21 mouse cellular contexts compared by ENCODE assay signal in genomic region chr11:96639805-96640204, GRCm38 (mm10).
DNase-seq lines count a peak whose midpoint lies in the region; ATAC-seq and TF ChIP-seq lines count a peak whose summit lies in the region.
"Had no signal": no experiment of that assay in that cellular context is flagged by ENCODE, and none has a peak within 500 bp of the region (broad histone marks: within the 10 kb centered on the region; RNA-seq: fewer than 3 reads in every experiment).

No protein-coding gene starts in this region.

- peak; percentile 43 for DNase-seq in kidney, adult 2 months
- DNase-seq in kidney, postnatal 14 days = peak; percentile 35
- no peak for DNase-seq in cerebellum, postnatal 25 days
- DNase-seq in thymus, postnatal 36 days = no peak
- DNase-seq in neural tube, embryonic 10.5 days (ENCODE audit: extremely low spot score, low spot score) = no peak
- DNase-seq: adrenal gland, postnatal 14 days; B cell, adult 2 months; cerebellum, adult 11-12 months; cerebellum, adult 9-10 months; cerebellum, postnatal 36 days; forebrain, postnatal 0 days; gastrocnemius, postnatal 25 days had no signal

- no peak overlapping the region for H3K4me3 ChIP-seq in intestine, embryonic 16.5 days (ENCODE audit: low read length)
- no peak overlapping the region for H3K4me3 ChIP-seq in intestine, postnatal 0 days (ENCODE audit: low read depth, low read length)
- H3K4me3 ChIP-seq in kidney, adult 2 months (ENCODE audit: insufficient read depth, low read depth, low read length) = no peak overlapping the region
- H3K4me3 ChIP-seq: embryonic facial prominence, embryonic 10.5 days; forebrain, embryonic 13.5 days; heart, embryonic 12.5 days; hindbrain, embryonic 10.5 days; hindbrain, embryonic 15.5 days had no signal

- H3K36me3 ChIP-seq in intestine, embryonic 16.5 days (ENCODE audit: control insufficient read depth, insufficient read depth, low read length) = no peaks in the 10 kb centered on the region
- no peaks in the 10 kb centered on the region for H3K36me3 ChIP-seq in intestine, postnatal 0 days (ENCODE audit: control insufficient read depth, insufficient read depth)
- H3K36me3 ChIP-seq in kidney, adult 2 months (ENCODE audit: control insufficient read depth, insufficient read depth, low read length) = no peaks in the 10 kb centered on the region
- H3K36me3 ChIP-seq: embryonic facial prominence, embryonic 10.5 days; heart, embryonic 12.5 days; hindbrain, embryonic 10.5 days; hindbrain, embryonic 15.5 days had no signal

- no peak overlapping the region for H3K4me2 ChIP-seq in intestine, embryonic 16.5 days (ENCODE audit: low read depth, low read length)
- H3K4me2 ChIP-seq in intestine, postnatal 0 days (replicated peaks; ENCODE audit: low read depth) = no peak overlapping the region
- H3K4me2 ChIP-seq: forebrain, embryonic 13.5 days; heart, embryonic 12.5 days; hindbrain, embryonic 15.5 days had no signal

- TF ChIP-seq POLR2A in kidney, adult 2 months (IDR thresholded peaks at IDR 0.05; ENCODE audit: low read depth, low read length) = no peak

- no peaks in the 10 kb centered on the region for H3K9me3 ChIP-seq in intestine, embryonic 16.5 days (ENCODE audit: control insufficient read depth, low read length)
- no peaks in the 10 kb centered on the region for H3K9me3 ChIP-seq in intestine, postnatal 0 days (ENCODE audit: control insufficient read depth)
- H3K9me3 ChIP-seq: embryonic facial prominence, embryonic 10.5 days; forebrain, embryonic 13.5 days; heart, embryonic 12.5 days; hindbrain, embryonic 10.5 days; hindbrain, embryonic 15.5 days had no signal

- H3K27me3 ChIP-seq in intestine, embryonic 16.5 days (replicated peaks; ENCODE audit: control insufficient read depth, insufficient read depth, low read length) = no peaks in the 10 kb centered on the region
- H3K27me3 ChIP-seq in intestine, postnatal 0 days (replicated peaks; ENCODE audit: control insufficient read depth, insufficient read depth, low read length) = no peaks in the 10 kb centered on the region
- H3K27me3 ChIP-seq in kidney, adult 2 months (replicated peaks; ENCODE audit: control insufficient read depth, insufficient read depth, low read length) = no peaks in the 10 kb centered on the region
- H3K27me3 ChIP-seq: hindbrain, embryonic 15.5 days had no signal

- WGBS in intestine, embryonic 16.5 days = 61% methylated on average over 5 of the region's 5 CpGs
- 52% methylated on average over 5 of the region's 5 CpGs for WGBS in intestine, postnatal 0 days
- 43% methylated on average over 5 of the region's 5 CpGs for WGBS in kidney, adult 2 months

- H3K4me1 ChIP-seq in intestine, embryonic 16.5 days (ENCODE audit: control insufficient read depth, insufficient read depth, low read length) = peaks cover 10% of the 10 kb centered on the region
- H3K4me1 ChIP-seq in intestine, postnatal 0 days (replicated peaks; ENCODE audit: control insufficient read depth, insufficient read depth, low read length) = peaks cover 8% of the 10 kb centered on the region
- H3K4me1 ChIP-seq in kidney, adult 2 months (ENCODE audit: control insufficient read depth, insufficient read depth, low read length) = no peaks in the 10 kb centered on the region

- no peak overlapping the region for H3K27ac ChIP-seq in intestine, embryonic 16.5 days (ENCODE audit: low read length)
- no peak overlapping the region for H3K27ac ChIP-seq in intestine, postnatal 0 days (ENCODE audit: low read depth, low read length)
- H3K27ac ChIP-seq in kidney, adult 2 months (ENCODE audit: insufficient read depth, low read depth, low read length) = no peak overlapping the region
- H3K27ac ChIP-seq: embryonic facial prominence, embryonic 10.5 days; forebrain, embryonic 13.5 days; hindbrain, embryonic 10.5 days; hindbrain, embryonic 15.5 days had no signal

- no peak overlapping the region for H3K9ac ChIP-seq in intestine, embryonic 16.5 days (ENCODE audit: low read depth, low read length)
- no peak overlapping the region for H3K9ac ChIP-seq in intestine, postnatal 0 days (ENCODE audit: low read depth, low read length)
- H3K9ac ChIP-seq: forebrain, embryonic 13.5 days; forebrain, postnatal 0 days; heart, embryonic 12.5 days; hindbrain, embryonic 15.5 days had no signal

- 0 out of 2 replicates have a peak, but pooled peaks have one; percentile 30 for ATAC-seq in intestine, embryonic 16.5 days
- no peak for ATAC-seq in intestine, postnatal 0 days
- ATAC-seq: activated CD4-positive, CD25-positive, alpha-beta regulatory T cell, adult 4 months; CD4-positive, CD25-positive, alpha-beta regulatory T cell, adult 4 months; forebrain, embryonic 13.5 days; forebrain, postnatal 0 days had no signal

- no peak for TF ChIP-seq CTCF in intestine, postnatal 0 days (IDR thresholded peaks at IDR 0.05; ENCODE audit: low read depth)
- TF ChIP-seq CTCF in kidney, adult 2 months (conservative IDR thresholded peaks at IDR 0.05; ENCODE audit: insufficient read depth, insufficient read length, low read depth, low read length) = no peak

Comparison
In these comparisons a context has a peak if more than half of its experiments do, and no peak if none do; other contexts are left out.
1. DNase-seq: peak in kidney, adult 2 months (single experiment) and kidney, postnatal 14 days (single experiment); none in cerebellum, postnatal 25 days (0 of 2), thymus, postnatal 36 days (0 of 2) and neural tube, embryonic 10.5 days (single experiment).